Mouse (Mus musculus): ENCODE results near the gene Mllt1. TPM values are rescaled to one million over a fixed set of nuclear protein-coding genes. Genes with fewer than 3 reads are reported as not detected.

Mllt1 gene
- 9.9 and 14.9 TPM in 2 replicates for polyA plus RNA-seq (2012; ENCODE audit: insufficient read depth, insufficient read length, missing spikeins)

GRCm38 (mm10) chr17:56935363-56936131 is at the start of gene Mllt1:
Gene Mllt1 (minus strand): TSS chr17:56935415.
- H3K4me1 ChIP-seq (ENCODE audit: control insufficient read depth, insufficient read depth, insufficient read length, low read length): peaks cover 7% of the 10 kb centered on the region; the same call in 1 of the 2 replicates
- H3K4me3 ChIP-seq (ENCODE audit: insufficient read depth, low read depth, low read length): peak within 1 kb of the TSS; percentile 87
- no peak within 1 kb of the TSS for H3K27ac ChIP-seq (replicated peaks; ENCODE audit: low read depth, low read length)

DNA sequence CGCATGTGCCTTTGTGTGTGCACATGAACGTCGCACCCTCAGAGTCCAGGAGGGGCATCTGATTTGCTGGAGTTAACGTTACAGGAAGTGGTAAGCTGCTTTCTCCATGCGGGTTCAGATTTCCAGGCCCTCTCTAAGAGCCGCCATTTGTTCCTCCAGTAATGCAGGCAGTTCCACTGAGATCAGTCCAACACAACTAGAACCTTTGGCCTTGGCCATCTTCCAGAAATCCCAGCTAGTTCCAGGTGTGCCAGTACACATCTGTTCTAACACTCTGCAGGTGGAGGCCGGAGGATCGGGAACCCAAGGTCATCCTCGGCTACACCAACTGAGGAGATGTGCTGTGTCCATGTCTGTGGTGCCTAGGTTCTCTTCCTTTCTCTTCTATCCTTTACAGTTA is 49.7 kb upstream of the Mllt1 start:
- H3K4me3 ChIP-seq (ENCODE audit: insufficient read depth, low read depth, low read length): no peak overlapping the region
- no peak overlapping the region for H3K27ac ChIP-seq (replicated peaks; ENCODE audit: low read depth, low read length)

GRCm38 (mm10) chr17:56982013-56982412 is 46.8 kb upstream of the Mllt1 start, which contains the start of gene Acer1:
Gene Acer1 (minus strand): TSS chr17:56982126.
- no peak within 1 kb of the TSS for H3K27ac ChIP-seq (replicated peaks; ENCODE audit: low read depth, low read length)
- H3K4me1 ChIP-seq (ENCODE audit: control insufficient read depth, insufficient read depth, insufficient read length, low read length): no peaks in the 10 kb centered on the region
- no peak within 1 kb of the TSS for H3K4me3 ChIP-seq (ENCODE audit: insufficient read depth, low read depth, low read length)

More for the DNA sequence above, 49.7 kb upstream of the Mllt1 start:
- H3K4me1 ChIP-seq (ENCODE audit: control insufficient read depth, insufficient read depth, insufficient read length, low read length): no peaks in the 10 kb centered on the region

DNA sequence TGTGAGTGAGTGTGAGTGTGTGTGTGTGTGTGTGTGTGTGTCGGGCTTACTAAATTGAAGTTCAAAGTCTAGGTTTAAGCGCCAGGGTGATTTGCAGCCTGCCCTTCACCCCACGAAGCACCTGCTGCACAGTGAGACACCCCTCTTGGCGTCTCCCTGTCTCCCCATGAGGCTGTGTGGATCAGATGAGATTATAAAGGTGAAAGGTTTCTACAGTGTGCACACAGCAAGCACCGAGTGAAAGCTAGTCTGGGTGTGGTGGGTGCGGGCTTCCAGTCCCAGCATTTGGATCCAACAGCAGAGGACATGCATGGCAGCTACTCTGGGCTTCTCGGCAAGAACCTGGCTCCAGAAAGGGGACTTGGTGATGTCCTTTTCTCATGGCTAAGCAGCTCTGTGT is 45.8 kb upstream of the Mllt1 start:
- no peaks in the 10 kb centered on the region for H3K4me1 ChIP-seq (ENCODE audit: control insufficient read depth, insufficient read depth, insufficient read length, low read length)
- H3K27ac ChIP-seq (replicated peaks; ENCODE audit: low read depth, low read length): no peak overlapping the region

GRCm38 (mm10) chr17:56979524-56979923 is 44.3 kb upstream of the Mllt1 start:
- H3K4me1 ChIP-seq (ENCODE audit: control insufficient read depth, insufficient read depth, insufficient read length, low read length): no peaks in the 10 kb centered on the region
- no peak overlapping the region for H3K4me3 ChIP-seq (ENCODE audit: insufficient read depth, low read depth, low read length)
- H3K27ac ChIP-seq (replicated peaks; ENCODE audit: low read depth, low read length): no peak overlapping the region

More for the DNA sequence above, 45.8 kb upstream of the Mllt1 start:
- H3K4me3 ChIP-seq (ENCODE audit: insufficient read depth, low read depth, low read length): no peak overlapping the region

DNA sequence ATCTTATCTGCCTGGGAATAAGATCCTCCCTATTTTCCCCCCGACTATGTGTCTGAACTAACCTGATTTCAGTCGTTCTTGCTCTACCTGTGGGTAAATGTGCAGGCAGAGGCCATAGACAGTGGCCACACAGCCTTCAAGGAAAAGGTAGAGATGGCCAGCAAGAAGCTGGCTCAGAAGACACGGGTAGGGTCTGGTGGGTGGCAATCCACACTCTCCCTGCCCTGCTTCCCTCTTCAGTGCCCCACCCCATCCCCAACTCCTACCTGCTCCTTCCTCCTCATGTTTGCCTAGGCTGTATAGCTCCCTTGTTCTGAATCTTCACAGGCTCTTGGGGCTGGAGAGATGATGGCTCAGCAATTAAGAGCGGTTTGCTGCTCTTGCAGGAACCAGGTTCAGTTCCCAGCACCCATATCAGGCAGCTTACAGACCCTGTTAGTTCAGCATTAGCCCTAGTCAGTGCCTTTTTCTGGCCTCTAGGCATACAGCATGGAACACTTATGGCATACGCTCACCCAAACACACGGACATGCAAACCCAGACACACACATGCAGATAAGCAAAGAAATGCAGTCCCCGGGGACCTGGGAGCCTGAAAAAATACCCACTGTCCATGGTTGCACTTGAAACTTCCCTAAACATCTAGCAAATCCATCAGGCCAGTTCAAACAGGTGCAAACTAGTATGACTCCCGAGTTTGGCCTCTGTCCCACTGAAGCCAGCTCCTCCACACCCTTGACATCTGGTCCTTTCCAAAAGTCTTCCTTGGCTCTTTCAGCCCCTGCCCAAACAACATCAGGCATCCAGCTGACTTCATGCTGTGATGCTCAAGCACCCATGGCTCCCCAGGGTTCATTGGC is 41.5 kb upstream of the Mllt1 start:
- Histone ChIP-seq H3K4me1 (ENCODE audit: control insufficient read depth, insufficient read depth, insufficient read length, low read length) (no peaks in the 10 kb centered on the region), H3K4me3 (ENCODE audit: insufficient read depth, low read depth, low read length) (no peak overlapping the region), H3K27ac (replicated peaks; ENCODE audit: low read depth, low read length) (no peak overlapping the region)

DNA sequence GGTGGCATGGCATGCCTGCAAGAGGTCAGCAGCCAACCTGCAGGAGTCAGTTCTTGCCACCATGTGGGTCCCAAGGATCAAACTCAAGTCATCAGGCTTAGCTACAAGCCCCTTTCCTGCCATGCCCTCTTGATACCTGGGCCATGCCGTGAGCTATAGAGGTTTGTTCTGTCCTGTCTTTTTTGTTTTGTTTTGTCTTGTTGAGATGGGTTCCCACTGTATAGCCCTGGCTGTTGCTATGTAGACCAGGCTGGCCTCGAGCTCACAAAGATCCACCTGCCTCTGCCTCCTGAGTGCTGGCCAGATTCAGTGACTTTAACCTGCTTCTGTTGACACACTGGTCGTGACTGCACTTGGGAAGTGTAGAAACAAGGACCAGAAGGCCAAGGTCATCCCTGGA is 40.2 kb upstream of the Mllt1 start:
- no peak overlapping the region for H3K4me3 ChIP-seq (ENCODE audit: insufficient read depth, low read depth, low read length)
- H3K4me1 ChIP-seq (ENCODE audit: control insufficient read depth, insufficient read depth, insufficient read length, low read length): no peaks in the 10 kb centered on the region
- H3K27ac ChIP-seq (replicated peaks; ENCODE audit: low read depth, low read length): no peak overlapping the region

DNA sequence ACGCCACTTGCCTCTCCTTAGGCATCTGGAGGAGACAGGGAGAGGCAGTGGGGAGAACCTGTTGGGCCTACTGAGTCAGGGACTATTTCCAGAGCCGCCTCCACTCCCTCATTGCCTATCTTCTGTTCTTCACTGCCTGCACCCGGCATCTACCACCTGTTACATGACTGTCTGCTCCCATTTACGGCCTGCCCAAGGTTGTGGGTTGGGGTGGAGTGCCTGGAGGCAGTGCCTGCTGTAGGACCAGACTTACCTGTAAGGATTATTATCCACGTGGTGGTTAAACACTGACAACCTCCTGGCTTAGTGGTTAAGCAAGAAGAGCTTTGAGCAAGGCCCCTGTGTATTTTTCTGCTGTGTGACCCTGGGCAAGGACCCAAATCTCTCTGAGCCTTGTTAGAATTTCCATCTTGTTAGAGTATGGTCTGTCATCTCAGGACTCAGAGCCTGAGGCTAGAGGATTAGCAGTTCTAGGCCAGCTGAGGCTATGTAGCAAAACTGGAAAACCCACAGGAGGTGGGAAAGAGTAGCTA is 39.6 kb upstream of the Mllt1 start:
- Histone ChIP-seq H3K4me3 (ENCODE audit: insufficient read depth, low read depth, low read length) (no peak overlapping the region), H3K4me1 (ENCODE audit: control insufficient read depth, insufficient read depth, insufficient read length, low read length) (no peaks in the 10 kb centered on the region), H3K27ac (replicated peaks; ENCODE audit: low read depth, low read length) (no peak overlapping the region)

DNA sequence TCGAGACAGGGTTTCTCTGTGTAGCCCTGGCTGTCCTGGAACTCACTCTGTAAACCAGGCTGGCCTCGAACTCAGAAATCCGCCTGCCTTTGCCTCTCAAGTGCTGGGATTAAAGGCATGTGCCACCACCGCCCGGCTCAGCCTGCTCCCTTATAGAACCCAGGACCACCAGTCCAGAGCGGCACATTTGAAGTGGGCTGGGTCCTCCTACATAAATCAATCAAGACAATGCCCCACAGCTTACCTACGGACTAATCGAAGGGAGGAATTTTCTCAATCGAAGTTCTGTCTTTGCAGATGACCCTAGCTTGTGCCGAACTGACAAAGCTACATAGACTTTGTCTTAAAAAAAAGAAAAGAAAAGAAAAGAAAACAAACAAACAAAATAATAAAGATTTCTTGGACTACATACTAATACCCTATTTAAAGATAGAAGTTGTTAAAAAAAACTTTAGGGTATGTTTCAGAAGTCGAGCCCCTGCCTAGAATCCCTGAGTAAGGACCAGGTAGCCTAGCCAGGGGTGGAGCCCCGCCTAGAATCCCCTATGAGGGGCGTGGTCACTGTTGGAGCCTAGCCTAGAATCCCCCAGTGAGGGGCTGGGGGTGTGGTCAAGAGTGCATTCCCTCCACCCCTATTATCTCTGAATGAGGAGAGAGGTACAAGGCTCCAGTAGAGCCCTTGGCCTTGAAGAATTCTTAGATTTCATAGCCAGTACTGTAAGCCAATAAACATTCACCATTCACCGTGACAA is 38.9 kb upstream of the Mllt1 start:
- no peak overlapping the region for H3K27ac ChIP-seq (replicated peaks; ENCODE audit: low read depth, low read length)
- H3K4me3 ChIP-seq (ENCODE audit: insufficient read depth, low read depth, low read length): no peak overlapping the region
- H3K4me1 ChIP-seq (ENCODE audit: control insufficient read depth, insufficient read depth, insufficient read length, low read length): no peaks in the 10 kb centered on the region

GRCm38 (mm10) chr17:56970081-56970480 is 34.9 kb upstream of the Mllt1 start:
- Histone ChIP-seq H3K4me3 (ENCODE audit: insufficient read depth, low read depth, low read length) (no peak overlapping the region), H3K27ac (replicated peaks; ENCODE audit: low read depth, low read length) (no peak overlapping the region), H3K4me1 (ENCODE audit: control insufficient read depth, insufficient read depth, insufficient read length, low read length) (no peaks in the 10 kb centered on the region)

DNA sequence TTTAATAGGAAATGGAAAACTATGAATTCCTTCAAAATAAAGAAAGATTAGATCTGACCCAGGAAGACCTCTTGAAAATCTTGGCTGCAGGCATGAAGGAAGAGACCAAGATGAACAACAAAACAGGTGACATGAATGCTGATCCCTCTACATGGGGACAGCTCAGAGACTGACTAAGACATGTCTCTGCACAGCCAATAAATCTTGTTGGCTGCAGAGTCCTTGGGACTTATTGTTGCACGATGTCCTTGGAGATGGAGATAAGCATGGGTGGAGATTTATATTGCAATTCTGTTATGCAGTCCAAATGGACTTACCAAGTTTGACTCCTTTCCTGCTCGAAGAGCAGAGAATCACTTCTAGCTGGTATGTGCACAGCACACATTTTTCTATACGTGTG is 34.1 kb upstream of the Mllt1 start:
- Histone ChIP-seq H3K4me1 (ENCODE audit: control insufficient read depth, insufficient read depth, insufficient read length, low read length) (no peaks in the 10 kb centered on the region), H3K27ac (replicated peaks; ENCODE audit: low read depth, low read length) (no peak overlapping the region), H3K4me3 (ENCODE audit: insufficient read depth, low read depth, low read length) (no peak overlapping the region)

GRCm38 (mm10) chr17:56963646-56964045 is 28.4 kb upstream of the Mllt1 start:
- Histone ChIP-seq H3K4me3 (ENCODE audit: insufficient read depth, low read depth, low read length) (no peak overlapping the region), H3K4me1 (ENCODE audit: control insufficient read depth, insufficient read depth, insufficient read length, low read length) (no peaks in the 10 kb centered on the region), H3K27ac (replicated peaks; ENCODE audit: low read depth, low read length) (no peak overlapping the region)

- H3K4me3 ChIP-seq (ENCODE audit: insufficient read depth, low read depth, low read length): no peak overlapping the region
- H3K27ac ChIP-seq (replicated peaks; ENCODE audit: low read depth, low read length): no peak overlapping the region
- no peaks in the 10 kb centered on the region for H3K4me1 ChIP-seq (ENCODE audit: control insufficient read depth, insufficient read depth, insufficient read length, low read length)
Observed at GRCm38 (mm10) chr17:56962642-56963405, 27.6 kb upstream of the Mllt1 start.

DNA sequence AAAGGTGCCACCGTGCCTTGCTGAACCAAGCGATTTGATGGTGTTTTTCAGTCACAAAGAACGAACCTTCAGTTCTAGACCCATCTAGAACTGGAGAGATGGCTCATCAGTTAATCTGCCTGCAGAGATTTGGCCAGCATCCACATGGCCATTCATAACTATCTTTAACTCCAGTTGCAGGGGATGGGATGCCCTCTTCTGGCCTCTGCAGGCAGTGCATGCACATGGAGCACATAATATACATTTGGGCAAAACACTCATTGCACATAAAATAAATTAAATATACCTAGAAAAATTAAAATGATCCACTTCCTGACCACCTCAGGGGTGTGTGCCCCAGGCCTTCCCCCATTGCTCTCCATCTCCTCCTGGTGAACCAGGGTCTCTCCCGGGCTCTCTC is 26.7 kb upstream of the Mllt1 start:
- Histone ChIP-seq H3K27ac (replicated peaks; ENCODE audit: low read depth, low read length) (no peak overlapping the region), H3K4me1 (ENCODE audit: control insufficient read depth, insufficient read depth, insufficient read length, low read length) (no peaks in the 10 kb centered on the region), H3K4me3 (ENCODE audit: insufficient read depth, low read depth, low read length) (no peak overlapping the region)

All from brown adipose tissue, adult 24 weeks (tissue).